Mouse (Mus musculus) 416B (cell line): Measurements from ENCODE around the gene Gm8251.
"Not testable (repeated sequence)": the region's sequence is repeated elsewhere in the genome, so short reads cannot be mapped to it uniquely, and the experiment has no call there.

Source experiments
- DNase-seq: peaks from one replicate; pipeline ENCODE4 v3.0.0; 2011; ENCODE audit warnings: low read depth

The Gm8251 gene

DNA sequence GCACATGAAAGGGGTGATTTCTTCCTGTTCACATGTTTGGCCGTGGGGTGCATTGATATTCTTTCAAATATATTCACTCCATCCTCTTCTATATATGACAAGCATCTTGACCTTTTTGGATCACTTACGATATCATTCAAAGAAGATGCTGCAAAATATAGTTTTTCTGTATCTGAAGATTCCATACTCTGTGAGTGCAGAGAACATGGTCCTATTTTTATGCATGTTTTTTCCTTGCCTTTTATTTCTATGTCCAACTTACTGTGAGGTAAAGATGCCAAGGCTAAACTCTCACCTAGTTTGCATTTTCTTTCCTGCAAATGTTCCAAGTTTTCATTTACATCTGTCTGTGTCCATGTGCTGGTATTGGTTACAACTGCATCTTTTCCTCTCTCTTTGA, at the start of gene Gm8251:
Gene Gm8251 (minus strand): TSS at position 101 of the 400 bp plus-strand sequence.
- no peak for DNase-seq

DNA sequence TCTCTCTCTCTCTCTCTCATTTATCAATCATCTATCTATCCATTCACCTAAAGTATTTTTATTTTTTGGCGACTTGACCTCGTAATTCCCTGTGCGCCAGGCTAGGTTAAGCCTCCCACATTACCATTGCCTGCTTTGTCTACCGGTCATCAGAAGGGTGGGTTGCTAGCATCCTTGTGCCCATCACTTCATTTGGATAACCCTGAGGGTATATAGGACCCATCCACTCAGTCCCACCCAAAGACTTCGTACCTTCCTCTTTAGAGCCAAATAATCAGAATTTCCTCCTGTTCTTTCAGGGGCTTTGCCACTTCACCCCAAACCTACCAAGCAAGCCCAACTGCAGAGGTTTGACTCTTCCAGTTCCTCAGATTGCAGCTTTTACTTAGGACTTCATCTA, 41.2 kb upstream of the Gm8251 start:
- peak; percentile 16 for DNase-seq

DNA sequence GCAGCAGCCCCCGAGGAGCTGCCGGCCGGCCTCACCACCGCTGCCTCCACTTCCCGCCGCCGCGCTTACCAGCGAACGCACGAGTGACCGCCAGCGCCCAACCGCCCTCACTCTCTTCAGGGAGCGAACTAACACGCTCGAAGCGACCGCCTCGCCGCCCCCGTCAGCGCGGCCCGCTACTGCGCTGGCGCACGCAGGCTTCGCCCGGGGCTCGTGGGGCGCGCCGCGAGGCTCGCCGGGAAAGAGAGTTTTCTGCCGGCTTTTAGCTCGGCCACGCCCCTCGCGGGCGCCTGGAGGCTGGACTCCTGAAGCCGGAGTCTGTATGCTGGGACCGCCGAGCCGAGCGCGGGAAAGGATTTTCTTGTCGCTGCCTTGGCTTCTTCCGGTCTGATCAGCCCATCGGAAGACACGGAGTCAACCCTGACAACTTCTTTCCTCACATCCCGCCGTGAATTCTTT, 40.6 kb upstream of the Gm8251 start, which contains the start of gene Tex30:
Gene Tex30 (minus strand): TSS at position 183 of the 459 bp plus-strand sequence.
- peak; percentile 93 for DNase-seq

DNA sequence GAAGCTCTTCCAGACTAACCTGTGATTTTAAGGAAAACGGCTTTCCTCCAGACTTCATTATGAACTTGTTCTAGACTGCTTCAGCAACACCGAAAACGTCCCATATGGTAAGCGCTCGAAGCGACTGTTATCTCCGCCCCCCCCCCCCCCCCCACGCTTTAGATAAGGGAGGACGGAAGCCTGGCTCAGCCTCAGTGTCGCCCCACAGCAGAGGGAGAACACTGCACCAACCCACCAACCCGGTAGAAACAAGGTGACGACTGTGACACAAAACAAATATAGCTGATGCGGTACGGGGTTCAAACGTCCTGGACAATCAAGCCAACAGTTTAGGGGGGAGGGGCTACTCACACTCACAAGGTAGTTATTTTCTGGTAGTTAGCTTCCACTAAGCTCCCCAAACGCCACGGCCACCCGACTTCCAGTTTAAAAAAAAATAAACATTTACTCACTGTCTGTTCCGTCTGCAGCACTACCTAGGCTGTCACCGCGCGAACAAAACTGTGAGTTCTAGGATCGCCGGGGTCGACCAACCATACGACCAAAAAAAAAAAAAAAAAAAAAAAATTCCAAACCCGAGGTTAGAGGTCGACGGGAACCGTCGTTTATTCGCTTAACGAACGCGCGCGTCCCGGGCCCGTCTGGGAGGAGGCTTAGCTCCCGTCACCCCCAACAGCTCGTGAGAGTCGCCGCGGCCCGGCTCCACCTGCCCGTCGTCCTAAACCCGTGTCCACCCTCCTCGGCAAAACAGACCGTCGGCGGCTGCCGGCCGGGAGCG, 39.9 kb upstream of the Gm8251 start:
- peak; percentile 80 for DNase-seq

DNA sequence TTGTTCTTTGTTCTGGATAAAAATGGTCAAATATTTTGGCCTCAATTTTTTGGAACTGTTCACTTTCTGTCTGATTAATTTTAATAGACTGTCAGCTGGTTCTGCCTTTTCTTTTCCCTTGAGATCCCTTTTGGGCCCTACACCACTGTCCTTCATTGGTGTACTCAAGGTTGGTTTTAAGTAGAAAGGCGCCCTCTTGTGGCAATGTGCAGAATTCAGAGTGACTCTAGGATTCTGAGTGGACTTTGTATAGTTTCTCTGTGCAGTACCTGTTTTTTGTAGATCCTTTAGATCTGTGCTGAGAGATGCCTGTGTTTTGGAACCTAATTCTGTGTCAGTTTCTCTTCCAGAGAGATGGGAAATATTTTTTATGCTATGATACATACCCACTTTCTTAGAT, 2.9 kb upstream of the Gm8251 start:
- DNase-seq: peak; percentile 77

DNA sequence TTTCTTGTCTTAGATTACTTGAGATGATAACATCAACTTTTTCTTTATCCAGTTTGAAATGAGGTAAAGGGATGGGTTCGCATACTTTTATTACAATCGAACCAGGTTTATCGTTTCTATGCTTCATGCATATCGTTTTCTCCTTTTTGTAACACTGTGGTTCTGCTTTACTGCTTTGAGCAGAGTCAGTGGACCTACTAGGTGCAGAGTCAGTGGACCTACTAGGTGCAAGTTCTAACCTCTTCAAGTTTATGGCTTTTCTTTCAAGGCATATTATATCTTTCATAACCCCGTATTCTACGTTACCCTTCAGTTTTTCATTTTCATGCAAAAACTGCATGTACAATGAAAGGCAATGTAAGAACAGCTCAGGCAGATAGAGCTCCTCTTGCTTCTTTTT, 1.7 kb upstream of the Gm8251 start:
- DNase-seq: no peak

DNA sequence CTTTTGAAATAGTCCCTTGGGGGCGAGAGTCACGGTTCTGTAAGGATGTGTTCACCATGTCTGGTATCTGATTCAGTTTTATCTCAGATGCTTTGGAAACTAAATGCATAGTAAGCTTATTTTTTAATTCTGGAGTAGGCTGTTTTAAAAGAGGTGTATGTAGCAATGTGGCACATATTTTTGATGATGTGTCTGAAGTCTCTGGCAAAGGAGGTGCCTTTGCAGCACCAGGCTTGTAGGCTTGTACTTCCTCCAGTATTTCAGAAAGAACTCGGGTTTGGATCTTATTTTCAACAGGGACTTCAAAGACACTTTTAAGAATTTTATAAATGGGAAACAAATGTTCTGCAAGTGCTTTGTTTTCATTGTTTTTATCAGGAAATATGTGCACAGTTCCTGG, 3.9 kb downstream of the Gm8251 start:
- no peak for DNase-seq

DNA sequence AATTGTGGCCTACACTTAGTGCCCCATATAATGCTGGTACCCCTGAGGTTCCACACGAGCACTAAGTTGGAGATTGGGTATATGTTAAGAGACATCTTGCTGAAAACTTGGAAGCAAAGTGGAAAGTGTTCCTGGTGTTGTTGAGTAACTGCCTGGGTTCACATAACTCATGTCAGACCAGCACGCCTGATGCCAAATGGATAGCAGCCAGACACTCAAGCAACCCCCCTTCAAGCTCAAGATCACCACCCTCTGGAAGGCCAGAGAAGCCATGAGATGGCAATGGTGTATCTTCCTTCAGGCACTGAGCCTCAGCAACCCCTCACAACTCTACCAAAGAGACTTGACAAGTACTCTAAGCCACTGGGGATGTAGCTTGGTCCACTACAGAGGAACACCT, 15.2 kb downstream of the Gm8251 start:
- DNase-seq: no peak

DNA sequence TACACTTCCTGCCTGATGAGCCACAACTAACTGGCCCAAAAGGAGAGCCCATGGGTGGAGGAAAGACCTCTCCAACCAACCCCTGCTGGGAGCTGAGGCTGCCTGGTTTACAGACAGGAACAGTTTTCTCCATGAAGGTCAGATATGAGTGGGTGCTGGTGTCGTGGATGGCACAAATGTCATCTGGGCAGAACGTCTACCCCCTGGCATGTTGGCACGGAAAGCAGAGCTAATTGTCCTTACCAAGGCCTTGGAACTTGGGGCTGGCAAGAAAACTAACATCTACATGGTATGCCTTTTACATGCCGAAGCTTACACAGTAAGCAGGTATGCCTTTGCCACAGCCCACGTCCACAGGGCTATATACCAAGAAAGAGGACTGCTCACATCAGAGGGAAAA, 16.0 kb downstream of the Gm8251 start:
- not testable (repeated sequence) for DNase-seq

DNA sequence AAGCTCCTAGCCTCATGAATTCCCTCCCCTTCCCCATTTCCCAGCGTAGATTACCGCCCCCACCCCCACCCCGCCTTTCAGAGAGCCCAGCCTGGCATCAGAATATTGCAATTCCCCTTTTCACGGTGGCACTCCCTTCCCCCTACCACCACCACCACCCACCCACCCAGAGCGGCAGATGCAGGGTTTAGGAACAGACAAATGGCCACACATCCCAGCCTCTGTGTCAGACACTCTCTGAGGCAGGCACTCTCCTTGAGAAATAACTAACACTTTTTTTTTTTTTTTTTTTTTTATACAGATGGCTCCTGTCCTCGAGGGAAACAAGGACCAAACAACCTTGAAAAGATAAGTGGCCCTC, 19.2 kb downstream of the Gm8251 start:
- no peak for DNase-seq

DNA sequence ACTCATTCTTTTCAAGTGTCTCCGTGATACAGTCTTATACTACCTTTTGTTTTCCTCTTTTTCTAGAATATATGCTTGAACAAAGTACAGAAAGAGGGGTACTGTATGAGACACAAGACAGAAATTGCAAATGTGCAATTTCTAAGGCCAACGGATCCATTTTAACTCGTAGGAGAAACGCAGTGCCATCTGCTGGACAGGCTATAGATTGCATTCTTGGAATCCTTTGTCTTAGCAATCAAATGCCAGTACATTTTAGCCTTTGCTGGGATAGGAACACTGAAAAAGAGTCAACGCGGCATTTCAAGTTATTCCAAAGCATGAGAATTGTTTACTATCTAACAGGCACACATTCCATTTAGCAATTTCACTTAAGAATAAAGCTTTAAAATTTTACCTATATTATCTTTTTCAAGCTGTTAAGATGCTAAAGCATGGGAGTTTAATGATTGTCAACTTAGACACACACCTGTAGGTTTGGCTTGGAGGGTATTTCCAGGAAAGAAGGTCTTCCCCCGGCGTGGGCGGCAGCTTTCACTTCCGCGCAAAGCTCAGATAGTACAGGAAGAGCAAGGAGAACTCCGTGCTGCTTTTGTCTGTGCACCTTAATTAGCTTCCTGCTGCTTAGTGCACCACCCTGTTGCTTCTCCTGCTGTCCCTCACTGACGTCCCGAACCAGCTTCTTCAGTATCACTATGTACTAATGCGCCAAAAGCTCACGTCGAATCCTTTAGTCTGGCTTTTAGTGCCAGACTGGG, 19.8 kb downstream of the Gm8251 start:
- DNase-seq: peak; percentile 75

DNA sequence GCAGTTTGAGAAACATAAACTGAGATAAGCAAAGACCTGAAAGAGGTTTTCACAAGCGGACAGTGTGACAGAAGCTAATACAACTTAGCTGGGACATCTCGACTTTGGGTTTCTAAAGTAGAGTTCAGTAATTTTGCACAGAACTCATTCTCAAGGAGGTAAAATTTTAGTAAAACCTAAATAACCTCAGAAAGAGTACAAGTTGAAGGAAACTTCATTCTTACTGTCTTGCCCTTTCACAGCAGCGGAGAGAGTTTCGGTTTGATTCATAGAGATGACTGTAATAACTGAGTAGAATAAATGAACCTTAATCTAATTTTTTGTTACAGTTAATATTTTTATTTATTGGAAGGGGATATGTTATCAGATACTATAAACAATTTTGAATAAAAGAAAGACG, 28.8 kb downstream of the Gm8251 start:
- DNase-seq: no peak

DNA sequence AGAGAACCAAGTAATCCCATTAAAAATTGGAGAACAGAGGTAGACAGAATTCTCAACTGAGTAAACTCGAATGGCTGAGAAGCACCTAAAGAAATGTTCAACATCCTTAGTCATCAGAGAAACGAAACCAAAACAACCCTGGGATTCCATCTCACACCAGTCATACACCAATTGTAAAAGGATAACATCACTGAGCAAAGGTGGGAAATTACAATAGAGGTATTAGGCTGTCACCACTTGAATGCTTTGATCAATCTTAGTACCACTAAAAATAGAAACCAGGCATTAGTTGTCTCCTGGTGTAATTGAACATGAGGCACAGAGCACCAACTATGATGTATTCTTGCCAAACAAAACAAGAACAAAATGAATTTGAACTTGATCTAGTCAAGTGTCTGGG, 29.5 kb downstream of the Gm8251 start:
- no peak for DNase-seq

DNA sequence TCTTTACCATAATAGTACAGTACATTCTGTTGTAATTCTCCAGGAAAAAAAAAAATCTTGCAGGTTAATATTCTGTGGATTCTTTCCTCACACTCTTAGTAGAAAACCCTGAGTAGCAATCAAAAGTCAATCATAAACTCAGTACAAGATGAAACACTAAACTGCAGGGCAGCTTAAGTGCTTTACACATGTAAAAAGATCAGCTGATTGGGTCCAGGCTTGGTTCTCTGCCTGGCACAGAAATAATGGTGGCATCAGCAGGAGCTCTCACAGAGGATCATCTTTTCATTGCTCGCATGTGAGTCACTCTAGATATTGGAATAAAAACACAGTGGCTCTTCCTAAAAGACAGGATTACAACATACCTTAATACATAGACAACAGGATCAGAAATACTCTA, 34.1 kb downstream of the Gm8251 start:
- no peak for DNase-seq

DNA sequence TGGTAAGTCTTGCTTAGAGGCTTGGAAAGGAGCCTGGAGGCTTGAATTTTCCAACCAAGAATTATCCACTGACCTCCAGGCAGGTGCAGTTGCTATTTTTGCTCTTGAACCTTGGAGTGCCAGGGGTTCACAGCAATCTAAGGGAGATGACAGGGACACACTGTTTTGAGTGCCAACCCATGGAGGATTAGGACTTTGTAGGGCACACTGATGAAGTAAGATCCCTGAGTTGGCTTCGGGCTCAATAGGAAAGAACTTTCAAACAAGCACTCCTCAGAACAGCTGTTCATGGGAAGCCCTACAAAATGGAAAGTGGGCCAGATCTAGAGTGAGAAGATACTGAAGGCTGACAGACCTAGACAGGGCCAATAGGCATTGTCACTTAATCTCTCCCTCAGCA, 39.1 kb downstream of the Gm8251 start:
- DNase-seq: no peak

DNA sequence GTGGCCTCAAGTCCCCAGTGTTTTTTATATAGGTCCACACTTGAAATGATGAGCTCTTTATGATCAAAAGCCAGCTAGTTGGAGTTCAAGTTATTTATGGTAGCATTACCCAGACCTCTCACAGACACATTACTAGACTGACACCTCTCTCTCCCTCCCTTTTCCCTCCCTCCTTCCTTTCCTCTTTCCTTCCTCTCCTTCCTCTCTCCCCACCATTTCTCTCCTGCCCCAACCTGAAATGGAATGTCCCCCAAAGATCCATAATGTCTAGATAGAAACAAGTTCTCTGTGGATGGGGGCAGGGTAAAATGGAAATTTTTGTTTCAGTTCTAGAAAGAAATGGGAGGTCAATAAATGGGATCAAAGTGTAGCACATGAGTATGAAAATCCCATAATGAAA, 41.8 kb downstream of the Gm8251 start, which contains the start of gene Mettl21c:
Gene Mettl21c (minus strand): TSS at position 101 of the 400 bp plus-strand sequence.
- no peak for DNase-seq

DNA sequence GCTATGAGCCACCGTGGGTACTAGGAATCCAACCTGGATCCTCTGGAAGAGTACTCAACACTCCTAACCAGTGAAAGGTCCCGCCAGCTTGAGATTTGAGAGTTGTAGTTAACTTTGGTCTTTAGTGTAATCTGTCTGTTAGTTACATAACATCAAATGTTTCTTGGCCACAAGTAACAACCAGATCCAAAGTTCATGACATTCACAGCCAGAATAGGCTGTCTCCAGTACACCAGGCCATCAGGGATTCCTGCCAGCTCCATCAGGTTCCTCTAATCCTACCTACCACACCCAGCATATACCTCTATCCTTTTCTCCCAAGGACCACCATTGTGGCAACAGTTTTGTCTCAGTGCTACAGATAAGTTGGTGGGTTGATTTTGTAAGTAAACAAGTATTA, 46.2 kb downstream of the Gm8251 start:
- no peak for DNase-seq
